Mouse (Mus musculus) MEL (cell line): ENCODE measurements around the gene Rnasek. TPM values are rescaled to one million over a fixed set of nuclear protein-coding genes. Genes with fewer than 3 reads are reported as not detected.

Experiments
- DNase-seq: peaks from one replicate; pipeline ENCODE4 v3.0.0; 2011; ENCODE audit warnings: low read depth, low spot score
- H3K27ac ChIP-seq: 2 replicates; pipeline ENCODE4 v1.5.1; 2012; ENCODE audit warnings: low read depth, mild to moderate bottlenecking, control low read depth, low read length, moderate library complexity; ENCODE audit not compliant: control insufficient read depth
- H3K27me3 ChIP-seq, 2 experiments: fragments of 150-350 bp in 1 of 2; sonication (generic) in 1 of 2; 2 replicates each; pipeline ENCODE4 v1.6.1; 2012; ENCODE audit warnings: low read length in 2 of 2, mild to moderate bottlenecking in 2 of 2, improper control_type of control experiment in 1 of 2, moderate library complexity in 1 of 2; ENCODE audit not compliant: insufficient read depth in 2 of 2, control insufficient read depth in 1 of 2
- H3K36me3 ChIP-seq, 2 experiments: 2 replicates each; pipeline ENCODE4 v1.6.1; 2012 to 2014; ENCODE audit warnings: low read length in 2 of 2, improper control_type of control experiment in 1 of 2, inconsistent platforms in 1 of 2, mild to moderate bottlenecking in 1 of 2; ENCODE audit not compliant: insufficient read depth in 2 of 2, control insufficient read depth in 1 of 2
- H3K4me1 ChIP-seq, 2 experiments: fragments of 150-350 bp in 1 of 2; sonication (generic) in 1 of 2; 2 replicates each; pipeline ENCODE4 v1.6.1; 2012; ENCODE audit warnings: low read length in 2 of 2, improper control_type of control experiment in 1 of 2, mild to moderate bottlenecking in 1 of 2; ENCODE audit not compliant: insufficient read depth in 2 of 2, control insufficient read depth in 1 of 2
- H3K4me3 ChIP-seq, 2 experiments: fragments of 150-350 bp in 1 of 2; sonication (generic) in 1 of 2; 2 replicates each; pipeline ENCODE4 v1.5.1; 2012; ENCODE audit warnings: low read depth in 2 of 2, low read length in 2 of 2, mild to moderate bottlenecking in 2 of 2, moderate library complexity in 2 of 2, control low read depth in 1 of 2, improper control_type of control experiment in 1 of 2; ENCODE audit not compliant: control insufficient read depth in 1 of 2, insufficient read depth in 1 of 2
- H3K79me2 ChIP-seq: 2 replicates; pipeline ENCODE4 v1.6.1; 2012; ENCODE audit warnings: mild to moderate bottlenecking, low read length, moderate library complexity; ENCODE audit not compliant: control insufficient read depth, poor library complexity, insufficient read depth
- H3K9ac ChIP-seq: 2 replicates; pipeline ENCODE4 v1.6.1; 2012; ENCODE audit warnings: low read depth, mild to moderate bottlenecking, control low read depth, low read length, moderate library complexity; ENCODE audit not compliant: control insufficient read depth, poor library complexity, severe bottlenecking
- H3K9me3 ChIP-seq: fragments of 150-350 bp; sonication (generic); replicated peaks from 2 replicates; pipeline ENCODE4 v1.6.1; 2012; ENCODE audit warnings: mild to moderate bottlenecking, low read length, improper control_type of control experiment, moderate library complexity; ENCODE audit not compliant: insufficient read depth
- CHD1 ChIP-seq: IDR thresholded peaks from 2 replicates; pipeline ENCODE4 v1.6.1; 2012; ENCODE audit warnings: low read depth, mild to moderate bottlenecking, inconsistent platforms, low read length, improper control_type of control experiment
- CHD2 ChIP-seq: IDR thresholded peaks from 2 replicates; pipeline ENCODE4 v1.6.1; 2011; ENCODE audit warnings: low read length, improper control_type of control experiment
- E2F4 ChIP-seq: IDR thresholded peaks from 2 replicates; pipeline ENCODE4 v1.6.1; 2011; ENCODE audit warnings: low read depth, low read length, improper control_type of control experiment, borderline replicate concordance
- ELF1 ChIP-seq: IDR thresholded peaks from 2 replicates; pipeline ENCODE4 v1.6.1; 2014; ENCODE audit warnings: low read depth, mild to moderate bottlenecking, inconsistent platforms, low read length, improper control_type of control experiment, moderate library complexity
- GABPA ChIP-seq: IDR thresholded peaks from 2 replicates; pipeline ENCODE4 v1.6.1; 2012; ENCODE audit warnings: low read depth, mild to moderate bottlenecking, inconsistent platforms, low read length, improper control_type of control experiment, moderate library complexity
- JUND ChIP-seq: IDR thresholded peaks from 2 replicates; pipeline ENCODE4 v1.6.1; 2011; ENCODE audit warnings: low read depth, mild to moderate bottlenecking, improper control_type of control experiment, low read length
- MEF2A ChIP-seq: IDR thresholded peaks from 2 replicates; pipeline ENCODE4 v1.6.1; 2014; ENCODE audit warnings: low read depth, mild to moderate bottlenecking, inconsistent platforms, low read length, improper control_type of control experiment; ENCODE audit not compliant: poor library complexity, insufficient replicate concordance, severe bottlenecking; ENCODE audit errors: extremely low read depth
- MYB ChIP-seq: IDR thresholded peaks from 2 replicates; pipeline ENCODE4 v1.6.1; 2011; ENCODE audit warnings: mild to moderate bottlenecking, low read depth, low read length, improper control_type of control experiment
- NELFE ChIP-seq: IDR thresholded peaks from 2 replicates; pipeline ENCODE4 v1.6.1; 2011; ENCODE audit warnings: low read depth, low read length, improper control_type of control experiment
- POLR2A ChIP-seq, 2 experiments: IDR thresholded peaks; 2 replicates each; pipeline ENCODE4 v1.6.1; 2011 to 2012; ENCODE audit warnings: low read length in 2 of 2, mild to moderate bottlenecking in 2 of 2, control low read depth in 1 of 2, improper control_type of control experiment in 1 of 2, low read depth in 1 of 2, moderate library complexity in 1 of 2; ENCODE audit not compliant: control insufficient read depth in 1 of 2, insufficient read depth in 1 of 2, poor library complexity in 1 of 2
- SMC3 ChIP-seq: IDR thresholded peaks from 2 replicates; pipeline ENCODE4 v1.6.1; 2011; ENCODE audit warnings: low read depth, low read length, improper control_type of control experiment
- TAL1 ChIP-seq: IDR thresholded peaks from 2 replicates; pipeline ENCODE4 v1.6.1; 2012; ENCODE audit warnings: mild to moderate bottlenecking, inconsistent platforms, low read length, moderate library complexity, mixed read lengths
- TBP ChIP-seq: IDR thresholded peaks from 2 replicates; pipeline ENCODE4 v1.8.0; 2011; ENCODE audit warnings: low read depth, low read length, improper control_type of control experiment
- UBTF ChIP-seq: IDR thresholded peaks from 2 replicates; pipeline ENCODE4 v1.6.1; 2012; ENCODE audit warnings: low read depth, mild to moderate bottlenecking, inconsistent platforms, low read length, improper control_type of control experiment, moderate library complexity, borderline replicate concordance; ENCODE audit not compliant: insufficient read depth
- USF1 ChIP-seq: IDR thresholded peaks from 2 replicates; pipeline ENCODE4 v1.6.1; 2014; ENCODE audit warnings: low read depth, mild to moderate bottlenecking, inconsistent platforms, low read length, improper control_type of control experiment, moderate library complexity
- ZKSCAN1 ChIP-seq: IDR thresholded peaks from 2 replicates; pipeline ENCODE4 v1.6.1; 2012; ENCODE audit warnings: low read depth, mild to moderate bottlenecking, inconsistent platforms, low read length, improper control_type of control experiment, moderate library complexity
- ZMIZ1 ChIP-seq: IDR thresholded peaks from 2 replicates; pipeline ENCODE4 v1.6.1; 2012; ENCODE audit warnings: low read depth, mild to moderate bottlenecking, inconsistent platforms, low read length, improper control_type of control experiment, moderate library complexity
- ZNF384 ChIP-seq: IDR thresholded peaks from 2 replicates; pipeline ENCODE4 v1.6.1; 2012; ENCODE audit warnings: low read depth, mild to moderate bottlenecking, inconsistent platforms, low read length, improper control_type of control experiment
- polyA plus RNA-seq, 2 experiments: library from polyadenylated mRNA; stranded (reverse) in 1 of 2; unstranded in 1 of 2; fragments of >175 nt in 1 of 2; fragments of >200 nt in 1 of 2; gene quantifications; 2 replicates each; pipeline versions ENCODE4 v1.2.1 to v1.2.4; 2012; ENCODE audit warnings: low replicate concordance in 2 of 2, low read depth in 1 of 2; ENCODE audit not compliant: insufficient read length in 2 of 2, insufficient read depth in 1 of 2, missing spikeins in 1 of 2
- total RNA-seq: library from RNA; depleted of rRNA; stranded (reverse); fragments of 300-350 nt; gene quantifications from 2 replicates; pipeline ENCODE4 v1.2.3, GENCODE M21; 2012

Gene Rnasek
- total and polyA plus RNA-seq, 3 experiments, result 56.2 to 179 TPM; not detected in 1

DNA sequence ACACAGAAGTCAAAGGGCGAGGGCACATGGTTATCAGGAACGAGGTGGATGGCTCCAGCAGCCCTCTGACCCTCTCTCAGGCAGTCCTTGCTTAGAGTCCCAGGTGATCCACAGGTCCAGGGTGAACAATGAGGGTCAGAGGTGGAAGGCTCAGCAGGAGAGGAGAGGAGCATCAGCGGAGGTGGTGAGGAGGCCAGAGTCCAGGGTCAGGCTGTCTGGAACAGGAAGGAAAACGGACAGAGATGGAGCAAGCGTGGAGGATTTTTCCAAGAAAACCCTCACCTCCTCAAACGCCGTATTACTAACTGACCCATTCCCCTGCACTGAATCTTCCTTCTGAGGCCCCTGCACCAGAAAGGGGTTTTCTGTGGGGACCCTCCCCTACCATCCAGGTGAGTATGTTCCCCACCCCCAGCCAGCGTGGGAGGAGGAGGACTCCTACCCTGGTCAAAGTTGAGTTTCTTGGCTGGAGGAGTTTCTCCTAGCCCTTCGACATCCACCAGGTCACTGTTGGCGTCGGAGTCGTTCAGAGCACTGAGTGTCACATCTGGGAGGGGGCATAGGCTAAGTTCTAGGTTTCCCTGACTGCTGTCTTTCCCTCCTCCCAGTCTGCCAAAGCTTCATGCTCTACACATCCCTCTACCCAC is 4.3 kb downstream of the Rnasek start (continued):
- TF ChIP-seq USF1, result no peak
- TF ChIP-seq POLR2A (IDR thresholded peaks at IDR 0.05; ENCODE audit: control insufficient read depth in 1 of 2, insufficient read depth in 1 of 2, low read depth in 1 of 2, low read length in 2 of 2, poor library complexity in 1 of 2), result no peak

GRCm38 (mm10) chr11:70234497-70234896 is 5.1 kb downstream of the Rnasek start:
- TF ChIP-seq ELF1, result no peak
- no peak for TF ChIP-seq UBTF
- TF ChIP-seq MYB, result no peak
- no peak for TF ChIP-seq JUND
- no peak for TF ChIP-seq E2F4
- TF ChIP-seq GABPA, result no peak
- TF ChIP-seq NELFE, result no peak
- no peak for TF ChIP-seq ZMIZ1
- no peak for TF ChIP-seq CHD2
- TF ChIP-seq CHD1, result no peak
- no peak for TF ChIP-seq MEF2A
- no peak for TF ChIP-seq TAL1
- TF ChIP-seq, all 39 proteins: peak for 0
- Histone ChIP-seq H3K9ac (no peak overlapping the region), H3K27ac (no peak overlapping the region)

GRCm38 (mm10) chr11:70234037-70234436 is 5.6 kb downstream of the Rnasek start:
- no peak overlapping the region for H3K9ac ChIP-seq
- no peak overlapping the region for H3K27ac ChIP-seq
- H3K9me3 ChIP-seq, result no peaks in the 10 kb centered on the region
- H3K36me3 ChIP-seq, result peaks cover 0 to 6% of the 10 kb centered on the region in 2 experiments; a peak in 2 of 4 replicates
- peaks cover 0 to 11% of the 10 kb centered on the region in 2 experiments; a peak in 3 of 4 replicates for H3K4me1 ChIP-seq
- peaks cover 10% of the 10 kb centered on the region for H3K79me2 ChIP-seq
- TF ChIP-seq ZNF384, result no peak
- TF ChIP-seq ZKSCAN1, result no peak
- TF ChIP-seq TBP, result no peak
- no peak for TF ChIP-seq ZMIZ1
- no peak for TF ChIP-seq SMC3
- no peak for TF ChIP-seq ELF1
- H3K27me3 ChIP-seq, result no peaks in the 10 kb centered on the region
- DNase-seq, result no peak
- H3K4me3 ChIP-seq, result no peak overlapping the region

More at GRCm38 (mm10) chr11:70234497-70234896, 5.1 kb downstream of the Rnasek start:
- peaks cover 14% of the 10 kb centered on the region for H3K79me2 ChIP-seq
- no peaks in the 10 kb centered on the region for H3K9me3 ChIP-seq
- peaks cover 0 to 6% of the 10 kb centered on the region in 2 experiments; a peak in 2 of 4 replicates for H3K36me3 ChIP-seq
- H3K4me1 ChIP-seq, result peaks cover 0 to 11% of the 10 kb centered on the region in 2 experiments; a peak in 3 of 4 replicates
- no peak for DNase-seq
- H3K4me3 ChIP-seq, result no peak overlapping the region
- no peaks in the 10 kb centered on the region for H3K27me3 ChIP-seq
